Mouse (Mus musculus): ENCODE data around the gene Cacna1f. TPM values are rescaled to one million over a fixed set of nuclear protein-coding genes. Genes with fewer than 3 reads are reported as not detected.

Gene Cacna1f
- polyA plus RNA-seq, 1 experiment: 0.01 TPM

- 21% methylated on average over 35 of the region's 36 CpGs for WGBS
- no peak for DNase-seq (ENCODE audit: low read depth, low spot score)
Observed at GRCm38 (mm10) chrX:7670921-7671623, 64.2 kb downstream of the Cacna1f start, which contains the start of gene Plp2. Plp2 (minus strand) TSS chrX:7671390.

DNA sequence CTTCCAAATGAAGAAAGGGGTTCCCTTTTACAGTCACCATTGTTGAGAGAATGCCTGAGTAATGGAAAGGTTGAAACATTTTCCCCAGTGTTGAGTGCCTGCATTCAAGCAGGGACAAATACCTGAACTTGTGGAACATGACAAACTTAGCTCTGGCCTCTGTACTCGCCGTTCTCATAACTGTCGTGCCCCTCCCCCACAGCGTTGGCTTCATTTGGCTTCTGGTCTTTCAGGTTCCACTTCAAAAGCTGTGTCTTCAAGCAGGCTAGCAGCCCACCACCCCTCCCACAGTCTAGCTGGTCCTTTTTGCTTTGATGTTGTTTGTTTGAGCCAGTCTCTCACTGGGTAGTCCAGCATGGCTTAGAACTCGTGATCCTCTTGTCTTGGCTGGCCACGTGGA, 65.9 kb downstream of the Cacna1f start:
- DNase-seq (ENCODE audit: low read depth, low spot score): no peak
- 59% methylated on average over 6 of the region's 6 CpGs for WGBS

DNA sequence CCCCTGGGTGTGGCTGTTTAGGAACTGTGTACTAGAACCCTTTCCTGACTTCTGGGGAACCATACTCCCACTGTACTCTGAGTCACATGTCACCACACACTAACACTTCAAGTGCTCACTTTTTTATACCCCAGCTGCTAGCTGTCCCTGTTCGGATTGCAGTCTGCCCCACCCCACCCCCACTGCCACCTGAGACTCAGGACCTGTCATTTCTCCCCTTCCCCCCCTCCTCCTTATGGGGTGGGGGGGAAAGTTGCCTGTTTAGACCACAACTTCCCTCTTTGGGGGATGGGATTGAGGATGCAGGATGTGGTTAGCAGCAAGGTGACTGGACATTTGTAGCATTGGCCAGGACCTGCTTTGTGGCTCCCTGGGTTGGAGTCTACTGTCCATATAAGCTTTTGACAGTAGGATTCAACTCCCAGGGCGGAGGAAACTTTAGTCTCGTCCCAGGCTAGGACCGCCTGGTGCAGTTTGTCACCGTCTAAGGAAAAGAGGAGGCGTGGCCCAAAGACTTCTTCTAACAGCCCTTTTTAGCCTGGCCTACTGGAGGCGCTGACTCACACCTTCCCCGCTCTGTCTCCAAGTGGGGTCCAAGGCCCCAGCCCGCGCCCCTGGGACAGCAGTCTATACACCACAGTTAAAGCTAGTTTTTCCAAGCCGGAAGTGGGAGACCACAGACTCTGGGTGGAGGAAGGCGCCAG, 66.8 kb downstream of the Cacna1f start:
- WGBS: 20% methylated on average over 12 of the region's 12 CpGs
- no peak for DNase-seq (ENCODE audit: low read depth, low spot score)

- whole genome bisulfite sequencing: 22% methylated on average over 28 of the region's 28 CpGs
- no peak for DNase-seq (ENCODE audit: low read depth, low spot score)
Observed at GRCm38 (mm10) chrX:7674284-7675000, 67.6 kb downstream of the Cacna1f start.

DNA sequence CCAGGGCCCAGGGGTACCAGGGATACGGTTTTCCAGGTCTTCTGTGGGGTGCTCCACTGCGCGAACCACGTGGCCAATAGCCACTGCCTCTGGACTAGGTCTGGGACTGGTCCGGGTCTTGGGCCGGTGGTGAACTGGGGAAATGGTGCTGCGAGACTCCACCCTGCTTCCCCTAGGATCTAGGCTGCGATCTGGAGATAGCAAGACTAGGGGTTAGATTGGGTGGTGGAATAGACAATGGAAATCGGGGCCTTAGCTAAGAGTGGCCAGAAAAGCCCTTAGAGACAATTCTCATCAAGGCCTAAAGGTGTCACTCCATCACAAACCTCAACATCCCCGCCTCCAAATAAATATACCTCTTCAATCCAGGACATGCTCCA, 68.1 kb downstream of the Cacna1f start:
- 28% methylated on average over 10 of the region's 10 CpGs for WGBS
- DNase-seq (ENCODE audit: low read depth, low spot score): no peak

DNA sequence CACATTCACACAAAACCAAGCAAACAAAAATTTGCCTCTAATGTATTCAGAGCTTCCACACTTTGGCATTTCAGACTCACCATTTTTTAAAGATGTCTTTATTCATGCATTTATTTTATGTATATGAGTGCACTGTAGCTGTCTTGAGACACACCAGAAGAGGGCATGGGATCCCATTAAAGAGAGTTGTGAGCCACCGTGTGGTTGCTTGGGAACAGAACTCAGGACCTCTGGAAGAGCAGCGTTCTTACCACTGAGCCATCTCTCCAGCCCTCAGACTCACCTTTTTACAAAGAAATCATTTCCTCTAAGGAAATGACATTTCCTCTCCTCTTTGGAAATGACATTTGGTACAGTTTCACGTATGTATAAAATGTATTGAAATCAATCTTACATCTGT, 72.1 kb downstream of the Cacna1f start:
- DNase-seq (ENCODE audit: low read depth, low spot score): no peak
- 26% methylated on average over 3 of the region's 3 CpGs for WGBS

- DNase-seq (ENCODE audit: low read depth, low spot score): no peak
- 16% methylated on average over 27 of the region's 27 CpGs for WGBS
Observed at GRCm38 (mm10) chrX:7679405-7680056, 72.6 kb downstream of the Cacna1f start.

DNA sequence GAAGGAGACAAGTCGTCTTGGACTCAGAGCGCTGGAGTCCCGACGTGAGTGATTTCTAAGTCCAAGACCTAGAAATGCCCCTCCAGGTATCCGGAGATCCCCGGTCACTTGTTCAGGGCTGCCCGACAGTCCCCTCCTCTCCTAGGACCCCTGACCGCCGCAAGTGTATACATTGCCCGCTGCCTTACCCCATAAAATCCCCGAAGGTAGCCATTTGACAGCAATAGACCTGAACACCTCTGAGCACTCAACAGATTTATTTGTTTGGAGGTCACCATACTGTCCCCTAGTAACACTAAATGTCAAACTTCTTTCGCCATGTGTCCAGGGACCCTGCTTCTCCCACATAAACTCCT, 73.2 kb downstream of the Cacna1f start:
- 19% methylated on average over 12 of the region's 12 CpGs for WGBS
- no peak for DNase-seq (ENCODE audit: low read depth, low spot score)

DNA sequence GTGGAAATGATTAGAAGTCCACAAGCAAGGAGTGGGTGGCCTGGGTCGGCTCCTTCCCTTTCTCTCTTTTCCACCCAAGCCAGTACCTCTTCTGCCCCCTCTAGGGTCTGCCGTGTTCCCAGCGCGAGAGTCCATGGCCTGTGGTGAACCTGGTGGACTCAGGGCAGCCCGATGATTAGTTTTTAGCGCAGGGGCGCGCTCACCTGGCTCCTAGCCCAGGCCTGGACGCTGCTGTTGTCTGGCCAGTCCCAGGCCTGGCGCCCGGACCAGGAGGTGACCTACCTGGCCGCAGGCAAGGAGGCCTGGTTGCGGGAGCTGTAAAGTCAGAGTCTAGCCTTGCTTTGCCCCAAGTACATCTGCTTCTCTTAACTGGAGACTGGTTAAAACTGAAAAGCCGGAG, 74.0 kb downstream of the Cacna1f start, which contains the start of gene Magix:
Gene Magix (minus strand): TSS at position 388 of the 400 bp plus-strand sequence.
- WGBS: 65% methylated on average over 14 of the region's 14 CpGs
- no peak for DNase-seq (ENCODE audit: low read depth, low spot score)

Other genes with a start within 250 kb of the Cacna1f start
- 0.25 and 0.30 TPM in 2 replicates for gene Usp27x, start 231.3 kb upstream of the Cacna1f start, polyA plus RNA-seq (2012; rRNA removed)
- gene Foxp3, start 33.4 kb upstream of the Cacna1f start, polyA plus RNA-seq (2012; rRNA removed): 0.53 and 0.69 TPM in 2 replicates
- 0.60 and 1.8 TPM in 2 replicates for gene Ppp1r3f, start 32.8 kb upstream of the Cacna1f start, polyA plus RNA-seq (2012; rRNA removed)
- 13.0 TPM in 2 replicates for gene Ccdc22, start 1.6 kb upstream of the Cacna1f start, polyA plus RNA-seq (2012; rRNA removed)
- 4.3 and 5.5 TPM in 2 replicates for gene Syp, start 31.4 kb downstream of the Cacna1f start, polyA plus RNA-seq (2012; rRNA removed)
- 7.1 and 10.6 TPM in 2 replicates for gene Prickle3, start 50.2 kb downstream of the Cacna1f start, polyA plus RNA-seq (2012; rRNA removed)
- gene Plp2, start 64.3 kb downstream of the Cacna1f start, polyA plus RNA-seq (2012; rRNA removed): 278 and 316 TPM in 2 replicates
- 1.0 and 1.1 TPM in 2 replicates for gene Magix, start 74.2 kb downstream of the Cacna1f start, polyA plus RNA-seq (2012; rRNA removed)
- gene Gpkow, start 90.0 kb downstream of the Cacna1f start, polyA plus RNA-seq (2012; rRNA removed): 5.3 and 7.4 TPM in 2 replicates
- gene Wdr45, start 107.2 kb downstream of the Cacna1f start, polyA plus RNA-seq (2012; rRNA removed): 27.0 and 38.0 TPM in 2 replicates
- 0.10 TPM in 1 of 2 replicates, not detected in the other for gene Gm45208, start 115.2 kb downstream of the Cacna1f start, polyA plus RNA-seq (2012; rRNA removed)
- 28.5 and 28.9 TPM in 2 replicates for gene Praf2, start 121.4 kb downstream of the Cacna1f start, polyA plus RNA-seq (2012; rRNA removed)
- 10.2 and 20.5 TPM in 2 replicates for gene Ccdc120, start 143.8 kb downstream of the Cacna1f start, polyA plus RNA-seq (2012; rRNA removed)
- gene Tfe3, start 155.5 kb downstream of the Cacna1f start, polyA plus RNA-seq (2012; rRNA removed): 12.4 and 17.6 TPM in 2 replicates
- 19.5 and 33.3 TPM in 2 replicates for gene Gripap1, start 182.7 kb downstream of the Cacna1f start, polyA plus RNA-seq (2012; rRNA removed)
- gene Kcnd1, start 215.2 kb downstream of the Cacna1f start, polyA plus RNA-seq (2012; rRNA removed): 1.0 and 1.2 TPM in 2 replicates
- 31.4 and 35.7 TPM in 2 replicates for gene Otud5, start 234.3 kb downstream of the Cacna1f start, polyA plus RNA-seq (2012; rRNA removed)

Data from large intestine, adult 2 months (tissue).